Mouse (Mus musculus): ENCODE results near the gene Adarb2. TPM values are rescaled to one million over a fixed set of nuclear protein-coding genes. Genes with fewer than 3 reads are reported as not detected.

The Adarb2 gene
- total RNA-seq (2015) (not detected in 2 replicates), total RNA-seq (2017) (0.04 TPM in 1 of 2 replicates, not detected in the other)

- no peak for ATAC-seq (ENCODE audit: poor library complexity, severe bottlenecking)
Observed at GRCm38 (mm10) chr13:8202681-8203476, at the start of gene Adarb2. Gene Adarb2, plus strand, starts transcription at chr13:8202866.

GRCm38 (mm10) chr13:8173800-8174199 lies 28.9 kb upstream of the Adarb2 start:
- ATAC-seq (ENCODE audit: poor library complexity, severe bottlenecking) = no peak

GRCm38 (mm10) chr13:8191977-8192376 lies 10.7 kb upstream of the Adarb2 start:
- no peak for ATAC-seq (ENCODE audit: poor library complexity, severe bottlenecking)

- no peak for ATAC-seq (ENCODE audit: poor library complexity, severe bottlenecking)
Observed at GRCm38 (mm10) chr13:8199186-8199880, 3.3 kb upstream of the Adarb2 start.

- no peak for ATAC-seq (ENCODE audit: poor library complexity, severe bottlenecking)
Observed at GRCm38 (mm10) chr13:8203477-8203813, 779 bp downstream of the Adarb2 start.

- no peak for ATAC-seq (ENCODE audit: poor library complexity, severe bottlenecking)
Observed at GRCm38 (mm10) chr13:8207337-8207736, 4.7 kb downstream of the Adarb2 start.

GRCm38 (mm10) chr13:8210776-8211175 lies 8.1 kb downstream of the Adarb2 start:
- no peak for ATAC-seq (ENCODE audit: poor library complexity, severe bottlenecking)

- ATAC-seq (ENCODE audit: poor library complexity, severe bottlenecking) = no peak
Observed at GRCm38 (mm10) chr13:8238871-8239270, 36.2 kb downstream of the Adarb2 start.

- no peak for ATAC-seq (ENCODE audit: poor library complexity, severe bottlenecking)
Observed at GRCm38 (mm10) chr13:8248016-8248667, 45.5 kb downstream of the Adarb2 start.

- ATAC-seq (ENCODE audit: poor library complexity, severe bottlenecking) = no peak
Observed at GRCm38 (mm10) chr13:8272158-8272945, 69.7 kb downstream of the Adarb2 start.

GRCm38 (mm10) chr13:8283116-8283515 lies 80.5 kb downstream of the Adarb2 start:
- no peak for ATAC-seq (ENCODE audit: poor library complexity, severe bottlenecking)

GRCm38 (mm10) chr13:8316347-8317141 lies 113.9 kb downstream of the Adarb2 start:
- ATAC-seq (ENCODE audit: poor library complexity, severe bottlenecking) = no peak

GRCm38 (mm10) chr13:8333589-8334455 lies 131.2 kb downstream of the Adarb2 start:
- ATAC-seq (ENCODE audit: poor library complexity, severe bottlenecking) = no peak

- ATAC-seq (ENCODE audit: poor library complexity, severe bottlenecking) = no peak
Observed at GRCm38 (mm10) chr13:8334580-8334979, 131.9 kb downstream of the Adarb2 start.

GRCm38 (mm10) chr13:8341086-8341807 lies 138.6 kb downstream of the Adarb2 start:
- no peak for ATAC-seq (ENCODE audit: poor library complexity, severe bottlenecking)

GRCm38 (mm10) chr13:8347147-8347546 lies 144.5 kb downstream of the Adarb2 start:
- ATAC-seq (ENCODE audit: poor library complexity, severe bottlenecking) = no peak

GRCm38 (mm10) chr13:8352341-8352740 lies 149.7 kb downstream of the Adarb2 start:
- ATAC-seq (ENCODE audit: poor library complexity, severe bottlenecking) = no peak

- no peak for ATAC-seq (ENCODE audit: poor library complexity, severe bottlenecking)
Observed at GRCm38 (mm10) chr13:8352952-8353351, 150.3 kb downstream of the Adarb2 start.
